Mouse (Mus musculus) MEL (cell line): Measurements from ENCODE around the gene Pde3a. TPM values are rescaled to one million over a fixed set of nuclear protein-coding genes. Genes with fewer than 3 reads are reported as not detected.

ENCODE experiments used
- DNase-seq: peaks from one replicate; pipeline ENCODE4 v3.0.0; 2011; ENCODE audit warnings: low read depth, low spot score
- H3K27ac ChIP-seq: 2 replicates; pipeline ENCODE4 v1.5.1; 2012; ENCODE audit warnings: low read depth, mild to moderate bottlenecking, control low read depth, low read length, moderate library complexity; ENCODE audit not compliant: control insufficient read depth
- H3K27me3 ChIP-seq, 2 experiments: fragments of 150-350 bp in 1 of 2; sonication (generic) in 1 of 2; 2 replicates each; pipeline ENCODE4 v1.6.1; 2012; ENCODE audit warnings: low read length in 2 of 2, mild to moderate bottlenecking in 2 of 2, improper control_type of control experiment in 1 of 2, moderate library complexity in 1 of 2; ENCODE audit not compliant: insufficient read depth in 2 of 2, control insufficient read depth in 1 of 2
- H3K36me3 ChIP-seq, 2 experiments: 2 replicates each; pipeline ENCODE4 v1.6.1; 2012 to 2014; ENCODE audit warnings: low read length in 2 of 2, improper control_type of control experiment in 1 of 2, inconsistent platforms in 1 of 2, mild to moderate bottlenecking in 1 of 2; ENCODE audit not compliant: insufficient read depth in 2 of 2, control insufficient read depth in 1 of 2
- H3K4me1 ChIP-seq, 2 experiments: fragments of 150-350 bp in 1 of 2; sonication (generic) in 1 of 2; 2 replicates each; pipeline ENCODE4 v1.6.1; 2012; ENCODE audit warnings: low read length in 2 of 2, improper control_type of control experiment in 1 of 2, mild to moderate bottlenecking in 1 of 2; ENCODE audit not compliant: insufficient read depth in 2 of 2, control insufficient read depth in 1 of 2
- H3K4me3 ChIP-seq, 2 experiments: fragments of 150-350 bp in 1 of 2; sonication (generic) in 1 of 2; 2 replicates each; pipeline ENCODE4 v1.5.1; 2012; ENCODE audit warnings: low read depth in 2 of 2, low read length in 2 of 2, mild to moderate bottlenecking in 2 of 2, moderate library complexity in 2 of 2, control low read depth in 1 of 2, improper control_type of control experiment in 1 of 2; ENCODE audit not compliant: control insufficient read depth in 1 of 2, insufficient read depth in 1 of 2
- H3K79me2 ChIP-seq: 2 replicates; pipeline ENCODE4 v1.6.1; 2012; ENCODE audit warnings: mild to moderate bottlenecking, low read length, moderate library complexity; ENCODE audit not compliant: control insufficient read depth, poor library complexity, insufficient read depth
- H3K9ac ChIP-seq: 2 replicates; pipeline ENCODE4 v1.6.1; 2012; ENCODE audit warnings: low read depth, mild to moderate bottlenecking, control low read depth, low read length, moderate library complexity; ENCODE audit not compliant: control insufficient read depth, poor library complexity, severe bottlenecking
- H3K9me3 ChIP-seq: fragments of 150-350 bp; sonication (generic); replicated peaks from 2 replicates; pipeline ENCODE4 v1.6.1; 2012; ENCODE audit warnings: mild to moderate bottlenecking, low read length, improper control_type of control experiment, moderate library complexity; ENCODE audit not compliant: insufficient read depth
- CHD1 ChIP-seq: IDR thresholded peaks from 2 replicates; pipeline ENCODE4 v1.6.1; 2012; ENCODE audit warnings: low read depth, mild to moderate bottlenecking, inconsistent platforms, low read length, improper control_type of control experiment
- CHD2 ChIP-seq: IDR thresholded peaks from 2 replicates; pipeline ENCODE4 v1.6.1; 2011; ENCODE audit warnings: low read length, improper control_type of control experiment
- CTCF ChIP-seq, 3 experiments: IDR thresholded peaks in 2 of 3; conservative IDR thresholded peaks in 1 of 3; 2 replicates each; pipeline ENCODE4 v1.5.1; 2011 to 2012; ENCODE audit warnings: low read length in 3 of 3, low read depth in 2 of 3, mild to moderate bottlenecking in 2 of 3, improper control_type of control experiment in 1 of 3, inconsistent platforms in 1 of 3, mixed read lengths in 1 of 3, moderate library complexity in 1 of 3; ENCODE audit not compliant: control insufficient read depth in 1 of 3, insufficient read depth in 1 of 3, poor library complexity in 1 of 3, severe bottlenecking in 1 of 3
- GATA1 ChIP-seq: IDR thresholded peaks from 2 replicates; pipeline ENCODE4 v1.6.1; 2011; ENCODE audit warnings: low read depth, low read length, improper control_type of control experiment
- HCFC1 ChIP-seq: IDR thresholded peaks from 2 replicates; pipeline ENCODE4 v1.6.1; 2012; ENCODE audit warnings: low read depth, mild to moderate bottlenecking, inconsistent platforms, low read length, improper control_type of control experiment, moderate library complexity
- KAT2A ChIP-seq: conservative IDR thresholded peaks from 2 replicates; pipeline ENCODE4 v1.6.1; 2012; ENCODE audit warnings: low read depth, low read length, improper control_type of control experiment, inconsistent platforms
- MAFK ChIP-seq: IDR thresholded peaks from 2 replicates; pipeline ENCODE4 v1.6.1; 2011; ENCODE audit warnings: low read depth, mild to moderate bottlenecking, low read length, improper control_type of control experiment, borderline replicate concordance
- MAX ChIP-seq: IDR thresholded peaks from 2 replicates; pipeline ENCODE4 v1.6.1; 2011; ENCODE audit warnings: low read length, improper control_type of control experiment
- MAZ ChIP-seq: IDR thresholded peaks from 2 replicates; pipeline ENCODE4 v1.6.1; 2012; ENCODE audit warnings: low read depth, mild to moderate bottlenecking, inconsistent platforms, low read length, improper control_type of control experiment
- MYB ChIP-seq: IDR thresholded peaks from 2 replicates; pipeline ENCODE4 v1.6.1; 2011; ENCODE audit warnings: mild to moderate bottlenecking, low read depth, low read length, improper control_type of control experiment
- MYC ChIP-seq: IDR thresholded peaks from 2 replicates; pipeline ENCODE4 v1.6.1; 2011; ENCODE audit warnings: low read depth, mild to moderate bottlenecking, low read length, improper control_type of control experiment, moderate library complexity
- NELFE ChIP-seq: IDR thresholded peaks from 2 replicates; pipeline ENCODE4 v1.6.1; 2011; ENCODE audit warnings: low read depth, low read length, improper control_type of control experiment
- NRF1 ChIP-seq: IDR thresholded peaks from 2 replicates; pipeline ENCODE4 v1.6.1; 2014; ENCODE audit warnings: low read depth, mild to moderate bottlenecking, inconsistent platforms, low read length, improper control_type of control experiment, moderate library complexity; ENCODE audit not compliant: poor library complexity, insufficient read depth, severe bottlenecking
- POLR2A ChIP-seq, 2 experiments: IDR thresholded peaks; 2 replicates each; pipeline ENCODE4 v1.6.1; 2011 to 2012; ENCODE audit warnings: low read length in 2 of 2, mild to moderate bottlenecking in 2 of 2, control low read depth in 1 of 2, improper control_type of control experiment in 1 of 2, low read depth in 1 of 2, moderate library complexity in 1 of 2; ENCODE audit not compliant: control insufficient read depth in 1 of 2, insufficient read depth in 1 of 2, poor library complexity in 1 of 2
- POLR2AphosphoS2 ChIP-seq: IDR thresholded peaks from 2 replicates; pipeline ENCODE4 v1.6.1; 2011; ENCODE audit warnings: low read length, improper control_type of control experiment
- POLR2AphosphoS5 ChIP-seq: IDR thresholded peaks from 2 replicates; pipeline ENCODE4 v1.6.1; 2012; ENCODE audit warnings: low read depth, borderline replicate concordance, mild to moderate bottlenecking, inconsistent platforms, low read length, moderate library complexity, mixed read lengths
- SIN3A ChIP-seq: IDR thresholded peaks from 2 replicates; pipeline ENCODE4 v1.6.1; 2012; ENCODE audit warnings: low read length, improper control_type of control experiment, inconsistent platforms
- TAL1 ChIP-seq: IDR thresholded peaks from 2 replicates; pipeline ENCODE4 v1.6.1; 2012; ENCODE audit warnings: mild to moderate bottlenecking, inconsistent platforms, low read length, moderate library complexity, mixed read lengths
- USF1 ChIP-seq: IDR thresholded peaks from 2 replicates; pipeline ENCODE4 v1.6.1; 2014; ENCODE audit warnings: low read depth, mild to moderate bottlenecking, inconsistent platforms, low read length, improper control_type of control experiment, moderate library complexity
- USF2 ChIP-seq, 2 experiments: IDR thresholded peaks; 2 replicates each; pipeline ENCODE4 v1.6.1; 2011 to 2012; ENCODE audit warnings: improper control_type of control experiment in 2 of 2, low read length in 2 of 2, borderline replicate concordance in 1 of 2, inconsistent platforms in 1 of 2, low read depth in 1 of 2, mild to moderate bottlenecking in 1 of 2; ENCODE audit not compliant: insufficient read depth in 1 of 2
- ZC3H11A ChIP-seq: IDR thresholded peaks from 2 replicates; pipeline ENCODE4 v1.6.1; 2012; ENCODE audit warnings: low read depth, mild to moderate bottlenecking, inconsistent platforms, low read length, improper control_type of control experiment
- ZKSCAN1 ChIP-seq: IDR thresholded peaks from 2 replicates; pipeline ENCODE4 v1.6.1; 2012; ENCODE audit warnings: low read depth, mild to moderate bottlenecking, inconsistent platforms, low read length, improper control_type of control experiment, moderate library complexity
- ZNF384 ChIP-seq: IDR thresholded peaks from 2 replicates; pipeline ENCODE4 v1.6.1; 2012; ENCODE audit warnings: low read depth, mild to moderate bottlenecking, inconsistent platforms, low read length, improper control_type of control experiment
- polyA plus RNA-seq, 2 experiments: library from polyadenylated mRNA; stranded (reverse) in 1 of 2; unstranded in 1 of 2; fragments of >175 nt in 1 of 2; fragments of >200 nt in 1 of 2; gene quantifications; 2 replicates each; pipeline versions ENCODE4 v1.2.1 to v1.2.4; 2012; ENCODE audit warnings: low replicate concordance in 2 of 2, low read depth in 1 of 2; ENCODE audit not compliant: insufficient read length in 2 of 2, insufficient read depth in 1 of 2, missing spikeins in 1 of 2
- total RNA-seq: library from RNA; depleted of rRNA; stranded (reverse); fragments of 300-350 nt; gene quantifications from 2 replicates; pipeline ENCODE4 v1.2.3, GENCODE M21; 2012

Pde3a gene
- total and polyA plus RNA-seq, 3 experiments, result not detected

DNA sequence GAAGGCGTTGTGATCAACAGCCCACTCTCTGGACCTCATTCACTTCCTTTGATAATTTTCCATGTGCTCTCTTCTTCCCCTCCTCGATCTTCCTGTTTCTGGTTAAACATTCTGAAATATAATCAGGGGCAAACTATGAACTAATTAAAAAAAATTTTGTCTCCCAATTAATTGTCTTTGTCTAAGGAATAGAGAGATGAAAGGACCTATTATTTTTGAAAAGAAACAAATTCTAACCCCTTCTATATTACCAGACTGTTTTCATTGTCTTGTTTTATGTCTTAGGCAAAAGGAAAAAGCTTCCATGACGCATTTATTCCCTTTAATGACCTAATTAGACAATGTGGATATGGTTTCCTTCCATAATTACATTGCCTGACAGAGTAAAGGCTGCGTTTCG is 156.4 kb downstream of the Pde3a start:
- H3K4me3 ChIP-seq, result no peak overlapping the region
- H3K4me1 ChIP-seq, result no peaks in the 10 kb centered on the region
- no peak overlapping the region for H3K9ac ChIP-seq
- H3K36me3 ChIP-seq, result no peaks in the 10 kb centered on the region
- H3K27me3 ChIP-seq, result no peaks in the 10 kb centered on the region
- TF ChIP-seq ZNF384, result no peak
- TF ChIP-seq TAL1, result no peak
- TF ChIP-seq USF2 (IDR thresholded peaks at IDR 0.05; ENCODE audit: borderline replicate concordance in 1 of 2, insufficient read depth in 1 of 2, low read depth in 1 of 2, low read length in 2 of 2), result no peak
- no peak for TF ChIP-seq CHD1
- no peaks in the 10 kb centered on the region for H3K9me3 ChIP-seq
- DNase-seq, result no peak
- H3K27ac ChIP-seq, result no peak overlapping the region
- no peaks in the 10 kb centered on the region for H3K79me2 ChIP-seq

DNA sequence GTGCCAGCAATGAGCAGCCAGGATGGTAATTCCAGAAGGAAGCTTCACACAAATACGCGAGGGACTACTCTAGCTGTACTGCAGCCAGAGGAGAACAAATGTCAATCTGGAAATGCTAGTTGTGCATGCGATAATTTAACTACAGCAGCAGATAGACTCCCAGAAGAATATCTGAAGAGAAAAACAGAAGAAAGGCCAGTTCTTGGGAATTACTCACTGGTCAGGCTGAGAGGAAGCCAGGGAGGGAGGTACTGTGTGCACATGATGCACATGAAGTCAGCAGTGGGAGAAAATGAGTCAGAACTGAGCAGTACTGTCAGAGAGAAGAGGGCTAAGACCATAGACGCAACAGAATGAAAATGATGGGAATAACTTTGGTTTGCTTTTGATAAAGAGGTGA is 159.7 kb downstream of the Pde3a start:
- H3K27ac ChIP-seq, result no peak overlapping the region
- H3K79me2 ChIP-seq, result no peaks in the 10 kb centered on the region
- H3K9ac ChIP-seq, result no peak overlapping the region
- no peaks in the 10 kb centered on the region for H3K27me3 ChIP-seq
- DNase-seq, result no peak
- no peak for TF ChIP-seq HCFC1
- TF ChIP-seq KAT2A, result no peak
- H3K9me3 ChIP-seq, result no peaks in the 10 kb centered on the region
- H3K36me3 ChIP-seq, result no peaks in the 10 kb centered on the region
- H3K4me3 ChIP-seq, result no peak overlapping the region
- H3K4me1 ChIP-seq, result no peaks in the 10 kb centered on the region

DNA sequence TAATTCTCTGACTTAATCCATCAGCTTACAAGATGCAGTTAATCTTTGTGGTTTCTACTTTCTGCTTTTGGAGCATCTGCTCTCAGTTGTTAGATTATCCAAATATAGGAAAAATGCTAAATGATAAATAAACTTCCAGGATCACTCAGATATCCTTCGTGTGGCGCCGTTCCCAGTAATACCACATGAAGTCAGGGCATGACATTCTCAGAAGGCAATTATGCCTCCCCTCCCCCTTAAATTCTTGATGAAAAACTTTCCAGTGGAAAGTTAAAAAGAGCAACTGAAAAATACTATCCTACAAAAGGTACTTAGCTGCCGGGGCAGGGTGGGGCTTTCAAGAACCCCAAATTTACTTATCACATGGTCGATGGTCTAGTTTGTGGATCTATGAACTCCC is 161.8 kb downstream of the Pde3a start:
- Histone ChIP-seq H3K27me3 (no peaks in the 10 kb centered on the region), H3K9me3 (no peaks in the 10 kb centered on the region), H3K36me3 (no peaks in the 10 kb centered on the region), H3K9ac (no peak overlapping the region), H3K4me3 (no peak overlapping the region), H3K27ac (no peak overlapping the region), H3K79me2 (no peaks in the 10 kb centered on the region), H3K4me1 (no peaks in the 10 kb centered on the region)
- no peak for TF ChIP-seq MAX
- TF ChIP-seq MAFK, result no peak
- TF ChIP-seq POLR2AphosphoS5, result no peak
- TF ChIP-seq CHD1, result no peak
- no peak for TF ChIP-seq ZKSCAN1
- TF ChIP-seq POLR2A (IDR thresholded peaks at IDR 0.05; ENCODE audit: control insufficient read depth in 1 of 2, insufficient read depth in 1 of 2, low read depth in 1 of 2, low read length in 2 of 2, poor library complexity in 1 of 2), result no peak
- TF ChIP-seq MAZ, result no peak
- TF ChIP-seq SIN3A, result no peak
- no peak for TF ChIP-seq ZC3H11A
- no peak for TF ChIP-seq GATA1
- TF ChIP-seq CTCF (IDR thresholded peaks at IDR 0.05 in 2 of 3, conservative IDR thresholded peaks at IDR 0.05 in 1 of 3; ENCODE audit: control insufficient read depth in 1 of 3, insufficient read depth in 1 of 3, low read depth in 2 of 3, low read length in 3 of 3, poor library complexity in 1 of 3, severe bottlenecking in 1 of 3), result no peak
- TF ChIP-seq CHD2, result no peak
- no peak for TF ChIP-seq NELFE
- no peak for TF ChIP-seq MYC
- TF ChIP-seq MYB, result no peak
- no peak for TF ChIP-seq USF1
- no peak for TF ChIP-seq NRF1
- TF ChIP-seq POLR2AphosphoS2, result no peak
- DNase-seq, result no peak
